Mouse (Mus musculus): ENCODE measurements around the gene Ston2. TPM values are rescaled to one million over a fixed set of nuclear protein-coding genes. Genes with fewer than 3 reads are reported as not detected.
A peak's percentile ranks its signal among the peaks of the same experiment; 100 is the strongest.

Gene Ston2
- total RNA-seq, 2 experiments from 2014 or later: 27.8 to 34.7 TPM

GRCm38 (mm10) chr12:91668529-91669245, 119.5 kb downstream of the Ston2 start:
- no peak for DNase-seq (ENCODE audit: extremely low spot score in 1 of 2, low spot score in 1 of 2)

GRCm38 (mm10) chr12:91667741-91668140, 120.4 kb downstream of the Ston2 start:
- DNase-seq (ENCODE audit: extremely low spot score in 1 of 2, low spot score in 1 of 2): no peak

GRCm38 (mm10) chr12:91666607-91667006, 121.6 kb downstream of the Ston2 start:
- no peak for DNase-seq (ENCODE audit: extremely low spot score in 1 of 2, low spot score in 1 of 2)

- DNase-seq (ENCODE audit: extremely low spot score in 1 of 2, low spot score in 1 of 2): no peak
Measured at GRCm38 (mm10) chr12:91665431-91665830, 122.8 kb downstream of the Ston2 start.

GRCm38 (mm10) chr12:91663260-91663659, 124.9 kb downstream of the Ston2 start:
- DNase-seq (ENCODE audit: extremely low spot score in 1 of 2, low spot score in 1 of 2): no peak

- no peak for DNase-seq (ENCODE audit: extremely low spot score in 1 of 2, low spot score in 1 of 2)
Measured at GRCm38 (mm10) chr12:91662844-91663243, 125.3 kb downstream of the Ston2 start.

GRCm38 (mm10) chr12:91660640-91661417, 127.4 kb downstream of the Ston2 start:
- DNase-seq (ENCODE audit: extremely low spot score in 1 of 2, low spot score in 1 of 2): no peak

- no peak for DNase-seq (ENCODE audit: extremely low spot score in 1 of 2, low spot score in 1 of 2)
Measured at GRCm38 (mm10) chr12:91654399-91655122, 133.6 kb downstream of the Ston2 start.

GRCm38 (mm10) chr12:91648426-91648825, 139.8 kb downstream of the Ston2 start:
- no peak for DNase-seq (ENCODE audit: extremely low spot score in 1 of 2, low spot score in 1 of 2)

GRCm38 (mm10) chr12:91645361-91646123, 142.6 kb downstream of the Ston2 start:
- DNase-seq (ENCODE audit: extremely low spot score in 1 of 2, low spot score in 1 of 2): no peak

- no peak for DNase-seq (ENCODE audit: extremely low spot score in 1 of 2, low spot score in 1 of 2)
Measured at GRCm38 (mm10) chr12:91643221-91643620, 145.0 kb downstream of the Ston2 start.

GRCm38 (mm10) chr12:91642426-91643093, 145.6 kb downstream of the Ston2 start:
- DNase-seq (ENCODE audit: extremely low spot score in 1 of 2, low spot score in 1 of 2): no peak

- no peak for DNase-seq (ENCODE audit: extremely low spot score in 1 of 2, low spot score in 1 of 2)
Measured at GRCm38 (mm10) chr12:91641631-91642141, 146.5 kb downstream of the Ston2 start.

GRCm38 (mm10) chr12:91641133-91641532, 147.1 kb downstream of the Ston2 start:
- no peak for DNase-seq (ENCODE audit: extremely low spot score in 1 of 2, low spot score in 1 of 2)

GRCm38 (mm10) chr12:91640712-91641111, 147.5 kb downstream of the Ston2 start:
- DNase-seq (ENCODE audit: extremely low spot score in 1 of 2, low spot score in 1 of 2): peak in 1 of 2 experiments; percentile 64

GRCm38 (mm10) chr12:91638351-91638750, 149.8 kb downstream of the Ston2 start:
- no peak for DNase-seq (ENCODE audit: extremely low spot score in 1 of 2, low spot score in 1 of 2)

GRCm38 (mm10) chr12:91637136-91637909, 150.9 kb downstream of the Ston2 start:
- no peak for DNase-seq (ENCODE audit: extremely low spot score in 1 of 2, low spot score in 1 of 2)

GRCm38 (mm10) chr12:91626482-91626881, 161.7 kb downstream of the Ston2 start:
- no peak for DNase-seq (ENCODE audit: extremely low spot score in 1 of 2, low spot score in 1 of 2)

- DNase-seq (ENCODE audit: extremely low spot score in 1 of 2, low spot score in 1 of 2): peak in 1 of 2 experiments; percentile 57
Measured at GRCm38 (mm10) chr12:91625013-91625412, 163.2 kb downstream of the Ston2 start.
